Mouse (Mus musculus) CD8-positive naive resting alpha-beta T cell, adult 2 months (primary cell): Measurements from ENCODE around the gene R3hdm4.
A peak's percentile ranks its signal among the peaks of the same experiment; 100 is the strongest.

Experiments
- DNase-seq, 2 experiments: peaks; one replicate each; pipeline ENCODE4 v3.0.0; 2022; ENCODE audit warnings: low read depth in 2 of 2, low spot score in 2 of 2

R3hdm4 gene

GRCm38 (mm10) chr10:79926491-79927323 is 5.7 kb upstream of the R3hdm4 start, which contains the start of gene Arid3a:
Arid3a (plus strand) TSS chr10:79927043.
- peak; percentile 78 to 87 for DNase-seq

- DNase-seq = peak in 1 of 2 experiments; percentile 31
Observed at GRCm38 (mm10) chr10:79925785-79926490, 4.9 kb upstream of the R3hdm4 start.

DNA sequence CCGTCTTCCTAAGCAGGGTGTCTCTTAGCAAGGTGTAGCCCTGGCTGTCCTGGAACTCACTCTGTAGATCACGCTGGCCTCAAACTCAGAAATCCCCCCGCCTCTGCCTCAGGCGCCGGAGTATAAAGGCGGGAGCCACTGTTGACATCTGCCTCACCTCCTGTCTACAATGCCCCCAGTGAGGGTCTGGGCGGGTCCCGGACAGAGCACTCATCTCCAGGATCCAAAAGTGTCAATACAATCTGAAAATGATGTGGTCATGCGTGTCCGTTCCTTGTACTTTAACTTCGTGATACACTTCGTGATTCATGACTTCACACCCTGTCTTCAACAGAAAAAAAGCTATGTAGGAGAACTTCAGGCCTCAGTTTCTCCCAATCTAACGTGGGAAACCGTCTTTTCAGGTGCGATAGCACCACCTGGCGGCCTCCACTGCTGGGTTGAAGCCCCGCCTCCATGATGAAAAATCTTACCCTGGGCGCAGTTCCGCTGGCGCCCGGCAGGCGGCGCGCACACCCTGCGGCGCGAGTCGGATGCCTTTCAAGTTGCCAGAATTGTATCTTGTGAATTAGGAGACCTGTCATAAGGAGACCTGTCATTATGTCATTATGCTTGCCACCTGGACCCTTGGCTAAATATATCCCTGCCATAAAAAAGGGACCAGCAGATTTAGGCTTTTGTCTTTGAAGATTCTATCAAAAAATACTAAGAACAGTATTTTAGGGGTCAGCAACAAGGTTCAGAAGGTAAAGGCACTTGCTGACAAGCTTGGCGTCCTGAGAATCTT is 4.2 kb upstream of the R3hdm4 start:
- DNase-seq = peak; percentile 95

DNA sequence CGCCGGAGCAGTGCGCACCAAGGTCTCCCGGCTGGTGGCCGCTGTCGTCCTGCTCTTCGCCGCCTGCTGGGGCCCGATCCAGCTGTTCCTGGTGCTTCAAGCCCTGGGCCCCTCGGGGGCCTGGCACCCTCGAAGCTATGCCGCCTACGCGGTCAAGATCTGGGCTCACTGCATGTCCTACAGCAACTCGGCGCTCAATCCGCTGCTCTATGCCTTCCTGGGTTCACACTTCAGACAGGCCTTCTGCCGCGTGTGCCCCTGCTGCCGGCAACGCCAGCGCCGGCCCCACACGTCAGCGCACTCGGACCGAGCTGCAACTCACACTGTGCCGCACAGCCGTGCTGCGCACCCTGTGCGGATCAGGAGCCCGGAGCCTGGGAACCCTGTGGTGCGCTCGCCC is 564 bp upstream of the R3hdm4 start:
- no peak for DNase-seq

GRCm38 (mm10) chr10:79920056-79920890 is 735 bp downstream of the R3hdm4 start:
- DNase-seq = no peak

DNA sequence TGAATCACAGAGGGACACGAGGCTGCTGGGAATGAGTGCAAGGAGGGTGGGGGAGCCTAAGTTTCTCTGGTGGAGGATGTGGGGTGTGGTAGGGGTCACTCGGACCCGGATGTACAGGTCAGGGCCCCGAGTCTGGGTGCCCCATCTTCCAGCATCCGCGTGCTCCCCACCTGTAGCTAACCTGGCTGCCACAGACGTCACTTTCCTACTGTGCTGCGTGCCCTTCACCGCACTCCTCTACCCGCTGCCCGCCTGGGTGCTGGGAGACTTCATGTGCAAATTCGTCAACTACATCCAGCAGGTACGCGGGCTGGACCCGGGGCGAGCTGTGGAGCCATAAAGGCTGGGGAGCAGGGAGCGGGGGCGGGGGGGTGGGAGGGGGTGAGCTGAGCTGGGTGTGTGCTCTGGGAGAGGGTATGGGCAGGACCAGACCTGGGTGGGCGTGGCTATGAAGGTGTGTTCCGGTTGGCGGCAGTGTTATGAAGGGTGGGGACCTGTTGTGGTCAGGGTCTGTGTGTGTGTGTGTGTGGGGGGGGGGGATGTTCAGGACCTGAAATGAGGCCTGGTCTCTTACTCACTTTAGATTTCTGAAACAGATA is 1.7 kb downstream of the R3hdm4 start:
- no peak for DNase-seq

DNA sequence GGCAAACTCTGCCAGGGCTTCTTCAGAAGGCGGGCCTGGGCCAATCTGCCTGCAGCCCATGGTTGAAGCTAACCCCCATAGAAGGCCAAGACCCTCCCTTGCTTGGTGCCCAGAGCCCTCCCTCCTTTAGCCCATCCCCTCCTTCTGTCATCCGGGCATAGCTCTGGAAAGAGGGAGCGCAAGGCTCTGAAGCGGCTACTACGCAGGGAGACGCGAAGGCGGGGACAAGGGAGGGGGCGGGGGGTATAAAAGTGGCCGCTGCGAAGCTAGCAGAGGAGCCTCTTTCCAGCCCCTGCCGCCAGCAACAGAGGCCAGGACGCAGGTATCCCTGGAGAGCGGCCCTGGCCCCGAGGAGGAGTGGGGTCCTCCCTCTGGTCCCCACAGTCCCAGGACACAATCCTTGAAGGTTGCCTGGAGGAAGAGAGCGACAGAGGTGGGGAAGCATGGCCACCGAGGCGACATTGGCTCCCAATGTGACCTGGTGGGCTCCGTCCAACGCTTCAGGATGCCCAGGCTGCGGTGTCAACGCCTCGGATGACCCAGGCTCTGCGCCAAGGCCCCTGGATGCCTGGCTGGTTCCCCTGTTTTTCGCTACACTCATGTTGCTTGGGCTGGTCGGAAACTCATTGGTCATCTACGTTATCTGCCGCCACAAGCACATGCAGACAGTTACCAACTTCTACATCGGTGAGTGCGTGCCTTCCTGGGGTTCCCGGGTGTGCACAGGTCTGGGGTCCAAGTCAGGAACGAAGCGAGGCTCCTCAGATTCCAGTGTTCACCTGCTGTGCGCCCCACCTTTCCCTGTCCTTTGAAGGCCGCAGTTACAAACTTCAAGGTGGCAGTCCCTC is 2.6 kb downstream of the R3hdm4 start:
- DNase-seq = no peak

- DNase-seq = no peak
Observed at GRCm38 (mm10) chr10:79917532-79918100, 3.4 kb downstream of the R3hdm4 start.

DNA sequence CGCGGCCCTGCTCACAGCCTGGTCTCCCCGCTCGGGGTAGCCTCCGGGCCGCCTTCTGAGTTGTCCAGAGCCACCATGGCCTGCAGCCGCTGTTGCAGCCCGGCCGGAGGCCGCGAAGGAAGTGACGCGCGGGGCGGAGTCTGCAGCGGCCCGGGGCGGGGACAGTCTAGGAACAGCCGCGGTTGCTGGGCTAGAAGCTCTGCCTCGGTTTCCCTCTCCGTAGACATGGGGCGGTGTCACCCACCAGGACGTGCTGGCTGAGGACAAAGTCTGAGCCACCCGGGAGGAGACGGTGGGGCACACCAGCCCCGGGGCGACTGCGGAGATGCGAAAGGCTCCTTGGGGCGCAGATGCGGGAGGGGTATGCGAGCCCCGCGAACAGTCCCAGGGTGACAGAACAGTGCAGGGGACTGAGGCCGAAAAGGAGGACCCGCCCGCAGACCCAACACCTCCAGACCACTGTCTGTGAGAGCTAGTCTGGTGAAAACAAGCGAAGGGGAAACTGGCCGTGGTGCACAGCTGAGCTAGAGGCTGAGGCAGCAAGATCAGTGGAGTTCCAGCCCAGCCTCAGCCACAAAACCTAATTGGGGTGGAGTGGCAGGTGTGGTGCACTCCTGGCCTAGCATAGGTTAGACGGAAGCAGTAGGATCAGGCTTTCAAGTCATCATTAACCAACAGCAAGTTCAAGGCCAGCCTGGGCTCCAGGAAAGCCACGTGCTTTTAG is 4.0 kb downstream of the R3hdm4 start, which contains the start of gene Kiss1r:
Kiss1r (plus strand) TSS at position 164 of the 724 bp plus-strand sequence.
- peak in 1 of 2 experiments; percentile 70 for DNase-seq

GRCm38 (mm10) chr10:79916081-79916480 is 4.9 kb downstream of the R3hdm4 start:
- no peak for DNase-seq

DNA sequence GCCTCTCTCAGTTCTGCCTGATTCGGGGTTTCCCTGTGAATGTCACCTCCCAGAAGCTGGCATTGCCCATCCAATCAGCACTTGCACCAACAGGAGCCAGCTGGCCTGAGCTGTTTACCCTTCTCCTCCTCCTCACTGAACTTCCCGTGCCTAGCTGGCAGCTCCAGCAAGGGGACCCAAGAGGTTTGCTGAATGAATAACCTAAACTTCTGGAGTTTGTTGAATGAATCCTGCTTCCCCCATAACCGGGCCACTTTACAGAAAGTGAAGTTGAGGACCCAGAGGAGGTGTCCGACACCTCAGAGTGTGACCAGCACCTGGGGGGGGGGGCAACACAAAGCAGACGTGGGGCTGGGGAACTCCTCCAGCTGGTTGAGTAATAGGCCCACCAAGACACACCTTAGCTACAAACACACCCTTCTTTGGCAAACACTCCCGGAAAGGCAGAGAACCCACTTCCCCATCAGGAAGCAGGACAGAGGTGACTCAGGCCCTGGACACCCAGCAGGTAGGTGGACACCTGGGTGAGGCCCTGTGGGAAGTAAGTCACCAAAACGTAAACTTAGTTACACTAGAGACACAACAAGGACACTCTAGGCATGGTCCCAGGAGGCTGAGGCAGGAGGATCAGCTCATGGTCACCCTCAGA is 5.9 kb downstream of the R3hdm4 start:
- DNase-seq = no peak

DNA sequence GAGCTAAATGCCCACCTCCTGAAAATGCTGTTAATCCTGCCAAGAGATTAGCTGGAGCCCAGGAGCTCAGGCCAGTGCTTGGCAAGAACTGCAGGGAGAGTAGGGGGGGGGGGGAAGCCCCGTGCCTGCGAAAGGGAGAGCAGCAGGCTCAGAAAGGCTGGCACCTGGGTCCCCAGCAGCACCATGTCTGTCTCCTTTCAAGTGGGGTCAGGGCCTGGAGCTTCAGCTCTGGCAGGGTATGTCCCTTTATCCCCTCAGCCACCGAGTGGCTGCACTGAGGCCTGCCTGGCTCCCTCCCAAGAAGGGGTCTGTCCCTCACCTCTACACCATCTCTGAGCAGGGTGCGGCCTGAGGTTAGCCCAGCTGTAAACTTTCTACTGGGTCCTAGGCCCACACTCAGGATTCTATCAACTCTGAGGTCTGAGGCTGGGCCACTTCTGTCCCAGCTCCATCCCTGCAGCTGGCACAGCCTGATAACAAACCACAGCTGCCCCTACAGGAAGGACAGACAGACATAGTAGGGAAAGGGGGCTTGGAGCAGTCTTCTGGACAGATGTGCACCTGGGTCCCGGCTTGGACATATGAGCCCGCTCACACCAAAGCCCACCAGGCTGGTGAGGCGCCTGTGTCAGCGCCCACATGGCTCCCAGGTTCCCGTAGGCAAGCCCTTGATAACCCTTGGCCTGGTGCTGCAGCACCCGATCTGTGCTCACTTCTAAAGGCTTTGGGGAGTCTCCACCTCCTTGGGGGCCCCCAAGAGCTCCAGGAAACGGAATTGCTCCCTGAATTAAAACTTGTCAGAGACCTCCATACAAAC is 6.7 kb downstream of the R3hdm4 start:
- no peak for DNase-seq

DNA sequence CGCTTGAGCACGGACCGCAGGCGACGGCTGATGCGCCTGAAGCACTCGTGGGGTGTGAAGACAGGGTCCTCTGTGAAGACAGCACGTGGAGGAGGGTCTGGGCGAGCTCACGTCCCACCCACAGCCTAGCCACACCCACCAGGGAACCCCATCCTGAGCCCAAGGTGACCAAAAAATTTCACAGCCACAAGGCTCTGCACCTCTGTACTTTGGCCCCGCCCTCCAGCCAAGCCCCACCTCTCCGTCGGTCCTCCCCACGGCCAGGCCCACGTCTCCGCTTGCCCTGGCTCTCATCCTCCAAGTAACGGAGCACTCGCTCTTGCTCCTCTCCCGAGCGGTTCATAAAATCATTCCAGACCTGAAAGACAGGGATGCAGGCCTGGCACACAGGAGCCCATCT is 8.6 kb downstream of the R3hdm4 start:
- DNase-seq = no peak

- no peak for DNase-seq
Observed at GRCm38 (mm10) chr10:79910556-79910955, 10.5 kb downstream of the R3hdm4 start, which contains the start of gene Gm26602. Gm26602 (plus strand) TSS chr10:79910856.

DNA sequence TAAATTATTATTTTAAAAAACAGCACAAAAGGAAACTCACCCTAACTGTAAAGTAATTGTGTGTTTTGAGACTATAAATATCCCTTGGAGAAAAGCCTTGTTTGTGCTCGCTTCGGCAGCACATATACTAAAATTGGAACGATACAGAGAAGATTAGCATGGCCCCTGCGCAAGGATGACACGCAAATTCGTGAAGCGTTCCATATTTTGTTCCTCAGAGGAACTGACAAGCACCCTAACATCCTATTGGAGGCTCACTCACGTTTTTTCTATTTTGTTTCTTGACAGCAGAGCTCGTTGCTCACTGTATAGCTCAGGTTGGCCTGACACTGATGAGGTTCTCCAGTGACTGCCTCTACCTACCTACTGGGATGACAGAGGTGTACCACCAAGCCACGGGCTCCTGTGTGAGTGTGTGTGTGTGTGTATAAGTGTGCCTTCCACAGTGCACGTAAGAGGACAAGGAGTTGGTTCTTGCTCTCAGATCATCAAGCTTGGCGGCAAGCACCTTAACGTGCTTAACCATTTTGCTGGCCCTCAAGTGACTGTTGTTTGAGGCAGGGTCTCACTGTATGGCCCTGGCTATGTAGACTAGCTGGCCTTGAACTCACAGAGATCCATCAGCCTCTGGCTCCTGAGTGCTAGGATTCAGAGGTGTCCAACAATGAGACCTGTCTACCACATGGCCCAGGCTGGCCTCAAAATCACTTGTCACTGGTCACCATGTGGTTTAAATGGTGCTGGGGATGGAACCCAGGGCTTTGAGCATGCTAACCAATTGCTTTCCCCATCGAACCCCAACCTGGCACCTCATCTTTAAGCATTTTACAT is 11.7 kb downstream of the R3hdm4 start:
- peak; percentile 37 to 54 for DNase-seq
